Mouse (Mus musculus) cerebellum, adult 9-10 months (tissue): ENCODE measurements at regions not wholly inside any gene's neighbourhood (a gene's known extent, or its start where the extent isn't known, plus 50 kb on each side); places are given as distances from the start of the nearest gene placed in this dataset.

Experiments
- DNase-seq: peaks from one replicate; pipeline ENCODE4 v3.0.0; 2022

DNA sequence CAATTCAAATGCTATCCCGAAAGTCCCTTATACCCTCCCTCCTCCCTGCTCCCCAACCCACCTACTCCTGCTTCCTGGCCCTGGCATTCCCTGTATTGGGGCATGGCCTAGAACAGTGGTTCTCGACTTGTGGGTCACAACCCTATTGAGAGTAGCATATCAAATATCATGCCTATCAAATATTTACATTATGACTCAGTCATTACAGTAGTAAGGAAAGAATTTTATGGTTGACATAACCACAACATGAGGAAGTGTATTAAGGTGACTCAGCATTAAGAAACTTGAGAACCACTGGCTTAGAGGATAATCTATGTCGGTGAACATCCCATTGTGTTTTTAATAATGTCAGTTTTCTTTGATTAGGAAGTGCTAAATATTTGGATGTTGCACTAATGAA, 173.3 kb upstream of the 2610001J05Rik start:
- DNase-seq: no peak

- no peak for DNase-seq
Measured at GRCm38 (mm10) chr6:14025898-14026297, 154.6 kb upstream of the 2610001J05Rik start.

GRCm38 (mm10) chr6:14018928-14019327, 147.6 kb upstream of the 2610001J05Rik start:
- no peak for DNase-seq

DNA sequence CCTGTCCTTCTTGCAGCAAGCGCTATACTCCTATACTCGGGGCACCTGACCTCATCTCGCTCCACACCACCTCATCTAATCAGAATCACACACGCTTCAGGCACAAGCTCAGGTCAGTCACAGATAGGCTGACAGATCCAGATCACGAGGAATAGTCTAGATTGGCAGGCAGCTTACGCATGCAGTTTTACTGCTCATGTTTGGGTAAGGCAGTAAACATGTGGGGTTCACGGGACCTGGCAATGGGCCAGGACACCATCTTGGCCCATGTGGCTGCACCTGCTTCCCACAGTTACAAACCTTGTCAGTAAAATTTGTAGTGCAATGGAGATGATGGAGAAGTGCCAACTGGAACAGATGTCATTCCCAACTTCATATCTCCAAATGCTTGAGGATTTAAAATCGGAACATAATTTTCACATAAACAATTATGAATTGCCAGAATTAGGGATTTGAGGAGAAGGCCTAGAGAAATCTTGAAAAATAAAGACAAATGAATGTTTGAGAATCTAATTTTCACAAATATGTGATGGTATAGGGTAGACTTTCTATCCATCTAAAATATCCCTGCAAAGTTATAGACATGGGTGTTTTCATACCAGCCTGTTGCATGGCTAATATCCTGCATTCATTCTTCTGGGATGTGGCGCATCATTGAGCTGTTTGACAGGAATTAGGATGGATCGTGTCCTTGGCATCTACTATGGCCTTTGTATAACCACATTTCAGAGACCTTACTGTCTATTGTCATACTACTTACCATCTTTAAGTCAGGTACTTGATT, 111.5 kb upstream of the 2610001J05Rik start:
- DNase-seq: peak; percentile 90

- DNase-seq: no peak
Measured at GRCm38 (mm10) chr6:13974710-13975506, 103.6 kb upstream of the 2610001J05Rik start.

GRCm38 (mm10) chr6:13964471-13964870, 93.2 kb upstream of the 2610001J05Rik start:
- no peak for DNase-seq

DNA sequence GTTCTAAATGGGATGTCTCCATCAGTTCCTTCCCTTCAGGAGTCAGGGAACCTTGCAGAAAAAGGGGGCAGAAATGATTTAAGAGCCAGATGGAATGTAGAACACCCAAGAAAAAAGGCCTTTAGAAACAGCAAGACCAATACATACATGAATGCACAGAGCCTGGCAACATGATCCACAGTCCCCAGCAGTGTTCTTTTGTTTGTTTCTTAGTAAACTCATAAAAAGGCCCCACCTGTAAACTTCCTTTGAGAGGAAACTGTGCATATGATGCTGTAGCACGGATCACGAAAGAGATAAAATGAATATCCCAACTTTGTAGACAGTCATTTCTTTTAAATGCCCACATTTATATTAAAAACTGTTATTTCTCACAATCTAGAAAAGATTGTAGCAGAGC, 92.7 kb upstream of the 2610001J05Rik start:
- DNase-seq: no peak

- no peak for DNase-seq
Measured at GRCm38 (mm10) chr6:13949640-13950039, 78.3 kb upstream of the 2610001J05Rik start.

- DNase-seq: no peak
Measured at GRCm38 (mm10) chr6:13920809-13921760, 49.8 kb upstream of the 2610001J05Rik start.
